Mouse (Mus musculus) adrenal gland, adult (tissue): ENCODE measurements around the gene Slc38a4.

ENCODE experiments used
- DNase-seq, 2 experiments: peaks; one replicate each; pipeline ENCODE4 v3.0.0; 2022 to 2023; ENCODE audit warnings: low spot score in 1 of 2; ENCODE audit not compliant: inconsistent age in 2 of 2

Gene Slc38a4

DNA sequence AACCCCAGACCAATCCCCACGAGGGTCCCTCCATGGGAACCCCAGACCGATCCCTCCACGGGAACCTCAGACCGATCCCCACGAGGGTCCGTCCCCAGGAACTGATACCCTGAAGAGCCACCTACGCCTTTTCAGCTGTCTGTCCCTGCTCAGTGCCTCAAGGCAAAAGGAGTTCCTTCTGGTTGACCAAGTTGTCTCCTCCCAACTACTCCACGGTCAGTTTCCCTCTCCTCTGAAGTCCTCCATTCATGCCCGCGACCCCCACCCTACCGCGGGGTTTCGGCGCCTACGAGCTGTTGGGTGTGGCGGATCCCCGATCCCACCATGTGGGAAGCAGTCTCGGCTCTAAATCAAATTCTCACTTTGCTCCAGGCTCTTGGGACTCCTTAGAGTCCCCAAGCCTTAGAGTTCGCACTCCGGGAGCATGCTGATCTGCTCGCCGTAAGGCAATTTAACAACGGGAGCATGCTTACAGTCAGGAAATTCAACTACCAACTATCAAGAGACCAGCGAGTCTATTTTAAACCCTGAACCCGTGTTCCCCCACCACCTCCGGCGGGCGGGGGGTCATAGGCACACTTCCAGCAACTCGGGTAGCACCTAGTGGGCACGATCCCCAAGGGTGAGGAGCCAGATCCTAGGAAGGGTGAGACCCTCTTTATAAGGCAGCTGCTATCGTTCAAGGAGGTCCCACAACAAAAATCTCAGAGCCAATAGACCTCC is 828 bp downstream of the Slc38a4 start:
- peak in 1 of 2 experiments; percentile 18 for DNase-seq

DNA sequence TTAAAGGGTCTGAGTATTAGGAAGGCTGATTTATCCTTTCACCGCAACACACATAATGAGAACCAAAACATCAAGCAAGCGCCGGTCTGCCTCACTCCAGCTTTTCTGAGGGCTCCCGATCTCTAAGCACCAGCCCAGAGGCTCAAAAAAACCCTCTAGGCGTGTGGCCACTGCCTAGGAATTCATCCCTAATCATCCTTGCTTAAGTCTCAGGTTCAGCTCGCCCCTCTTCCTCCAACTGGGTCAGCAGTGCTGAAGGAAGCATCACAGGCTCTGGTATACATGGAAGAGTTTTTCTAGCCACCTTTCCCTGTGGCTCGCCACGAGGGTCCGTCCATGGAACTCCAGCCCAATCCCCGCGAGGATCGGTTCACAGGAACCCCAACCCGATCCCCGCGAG is 1.6 kb downstream of the Slc38a4 start:
- DNase-seq = no peak

DNA sequence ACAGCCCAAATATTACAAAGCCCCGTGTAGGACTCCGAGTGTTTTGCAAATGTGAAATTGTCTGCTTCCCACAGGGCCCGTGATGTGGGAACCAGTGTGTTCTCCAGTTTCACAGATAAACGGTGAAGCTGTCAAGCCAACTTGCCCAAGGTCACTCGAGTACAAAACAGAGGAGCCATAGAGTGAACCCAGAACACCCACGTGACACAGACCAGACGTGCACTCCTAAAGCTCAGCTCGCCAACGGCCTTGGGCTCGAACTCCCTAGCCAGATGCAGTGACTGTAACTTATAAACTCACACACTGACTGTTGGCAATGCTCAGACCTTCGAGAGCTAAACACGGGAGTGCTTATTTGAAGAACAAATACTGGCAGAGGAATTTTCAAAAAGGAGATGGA is 5.3 kb downstream of the Slc38a4 start:
- peak; percentile 18 to 25 for DNase-seq

DNA sequence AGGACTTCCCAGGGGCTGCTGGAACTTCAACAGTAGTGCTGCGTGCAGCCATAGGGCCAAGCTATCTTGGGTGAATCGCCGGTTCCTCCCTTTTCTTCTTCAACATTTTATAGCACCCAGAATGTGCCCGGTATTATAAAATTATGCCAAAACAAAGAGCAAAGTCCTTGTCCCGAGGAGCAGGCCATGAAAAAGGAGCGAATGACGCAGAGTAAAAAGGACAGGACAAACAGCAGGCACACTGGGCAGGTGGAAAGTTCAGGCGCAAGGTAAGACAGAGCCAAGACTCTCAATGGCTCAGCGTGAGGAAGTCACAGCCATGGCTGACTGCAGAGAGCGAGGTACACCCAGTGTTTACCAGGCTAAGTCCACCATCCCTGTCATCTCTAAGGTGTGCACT is 5.7 kb downstream of the Slc38a4 start:
- DNase-seq = no peak

DNA sequence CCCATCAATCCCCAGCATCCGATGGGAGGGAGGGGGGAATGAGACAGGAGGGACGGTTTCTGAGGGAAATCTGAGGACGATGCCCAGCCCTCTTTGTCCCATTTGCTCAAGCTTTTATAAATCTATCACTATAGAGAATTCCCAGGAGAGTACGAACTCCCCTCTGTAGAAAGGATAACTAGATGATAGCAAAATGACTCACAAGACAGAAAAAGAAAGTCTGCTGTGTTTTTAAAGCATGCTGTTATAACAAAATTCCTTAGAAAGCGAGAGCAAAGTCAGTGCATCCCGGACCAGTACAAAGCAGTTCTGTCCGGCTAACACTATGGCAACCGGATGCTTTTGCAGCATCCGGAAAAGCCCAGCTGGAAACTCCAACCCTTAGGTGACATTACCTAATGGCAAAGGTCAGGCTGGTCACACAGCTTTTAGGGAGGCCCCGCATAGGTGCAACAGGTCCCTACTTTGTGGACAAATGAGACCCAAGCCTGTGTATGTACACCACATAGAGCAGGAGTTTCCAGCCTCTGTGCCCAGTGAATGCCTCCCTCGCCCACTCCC is 6.4 kb downstream of the Slc38a4 start:
- no peak for DNase-seq

DNA sequence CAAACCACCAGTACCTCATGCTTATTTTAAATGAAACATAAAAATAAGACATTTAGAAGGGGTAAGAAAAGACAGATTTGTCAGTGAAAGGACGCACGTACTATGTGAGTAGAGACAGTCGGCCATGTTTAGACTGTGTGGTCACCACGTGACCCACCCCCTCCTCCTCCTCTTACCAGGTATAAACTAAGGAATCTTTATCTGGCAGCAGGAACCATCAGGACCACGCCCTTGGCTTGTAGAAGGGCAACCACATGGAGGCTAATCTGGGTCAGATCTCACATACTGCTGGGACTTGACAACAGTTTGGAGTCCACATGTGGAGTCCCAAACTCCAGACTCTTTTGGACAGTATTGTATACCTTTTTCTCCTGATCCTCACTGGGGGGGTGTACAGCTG is 7.5 kb downstream of the Slc38a4 start:
- no peak for DNase-seq

DNA sequence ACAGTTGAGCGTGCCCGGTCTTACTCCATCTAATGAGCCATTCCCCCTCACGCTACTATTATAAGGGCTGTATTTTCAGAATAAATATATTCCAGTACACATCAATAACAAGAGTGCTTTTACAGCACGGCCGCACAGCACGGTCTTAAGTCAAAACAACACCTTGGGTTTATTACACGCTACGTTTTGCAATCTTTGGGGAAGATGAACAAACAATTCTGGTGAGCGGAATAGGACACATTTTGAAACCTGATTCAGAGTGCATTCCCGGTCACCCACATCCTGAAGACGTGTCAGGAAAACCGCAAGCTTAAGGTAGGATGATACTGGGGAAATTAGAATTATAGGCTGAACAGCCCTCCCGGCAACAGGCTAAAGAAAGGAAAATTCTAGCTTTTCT is 11.8 kb downstream of the Slc38a4 start:
- no peak for DNase-seq

DNA sequence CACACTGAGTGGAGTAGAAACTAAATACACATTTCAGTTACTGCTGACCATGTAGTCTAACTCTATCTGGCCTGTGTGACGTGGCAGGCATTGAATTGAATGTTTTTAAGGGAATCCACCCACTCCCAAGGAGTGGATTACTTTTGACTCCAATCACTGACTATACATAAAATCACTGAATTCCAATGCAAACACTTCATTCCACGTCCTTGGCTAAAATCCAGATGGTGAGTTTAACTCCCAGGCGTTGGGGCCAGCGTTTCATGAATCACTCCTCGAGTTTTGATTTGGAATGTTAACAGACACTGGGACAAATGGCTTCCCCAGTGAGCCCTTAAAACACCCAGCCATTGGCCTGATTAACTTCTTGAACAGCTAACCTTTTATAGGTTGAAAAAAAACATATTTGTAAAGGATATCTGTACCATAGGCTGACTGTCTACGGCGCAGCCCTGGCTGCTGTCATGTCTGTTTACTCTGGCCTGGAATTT is 13.7 kb downstream of the Slc38a4 start:
- peak in 1 of 2 experiments; percentile 28 for DNase-seq

DNA sequence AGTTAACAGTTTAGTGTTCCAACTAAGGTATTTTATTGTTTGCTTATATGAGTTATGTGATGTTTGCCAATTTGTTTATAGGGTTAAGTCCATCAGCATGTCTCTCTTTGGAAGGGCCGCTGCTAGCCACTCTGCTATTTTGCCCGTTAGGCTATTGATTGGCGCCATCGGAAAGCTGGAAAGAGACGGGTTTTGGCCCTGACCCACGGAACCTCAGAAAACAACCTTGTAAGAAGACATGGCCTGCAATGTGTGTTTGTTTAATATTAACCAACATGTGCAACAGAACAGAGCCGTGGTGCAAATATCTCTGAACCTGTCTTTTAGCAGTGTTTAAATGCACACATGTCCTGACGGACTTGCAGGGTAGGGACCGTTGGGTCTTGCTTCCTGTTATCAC is 14.6 kb downstream of the Slc38a4 start:
- DNase-seq = no peak

DNA sequence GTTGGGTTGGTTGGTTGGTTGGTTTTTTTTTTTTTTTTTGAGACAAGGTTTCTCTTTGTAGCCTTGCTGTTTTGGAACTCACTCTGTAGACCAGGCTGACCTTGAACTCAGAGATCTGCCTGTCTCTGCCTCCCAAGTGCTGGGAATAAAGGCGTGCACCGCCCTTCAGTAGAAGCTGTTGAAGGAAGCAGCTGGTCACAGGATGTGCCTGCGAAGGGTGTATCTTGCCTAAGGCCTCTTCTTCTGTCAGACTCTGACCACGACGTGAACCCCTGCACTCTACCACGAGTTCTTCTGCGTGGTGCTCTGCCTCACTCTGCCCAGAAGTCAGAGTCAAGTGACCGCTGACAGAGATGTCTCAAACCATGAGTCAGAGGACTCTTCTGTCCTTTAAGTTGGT is 18.0 kb downstream of the Slc38a4 start:
- DNase-seq = no peak

DNA sequence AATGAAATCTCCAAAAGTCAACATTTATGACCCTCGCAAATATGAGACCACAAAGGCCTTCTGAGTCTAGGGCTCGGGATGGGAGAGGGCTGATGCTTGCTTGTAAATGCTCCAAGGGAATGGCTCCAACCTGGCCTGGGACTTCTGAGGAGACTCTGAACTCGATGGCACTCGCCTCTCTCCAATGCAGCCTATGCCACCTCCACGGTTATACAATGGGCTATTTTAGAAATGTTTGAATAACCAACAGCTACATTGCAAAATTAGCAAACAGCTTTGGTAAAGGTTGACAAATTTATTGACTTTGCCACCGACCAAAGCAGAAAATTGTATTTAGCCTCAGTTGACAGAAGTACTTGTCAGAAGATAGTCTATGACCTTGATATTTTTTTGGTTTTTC is 19.9 kb downstream of the Slc38a4 start:
- no peak for DNase-seq

DNA sequence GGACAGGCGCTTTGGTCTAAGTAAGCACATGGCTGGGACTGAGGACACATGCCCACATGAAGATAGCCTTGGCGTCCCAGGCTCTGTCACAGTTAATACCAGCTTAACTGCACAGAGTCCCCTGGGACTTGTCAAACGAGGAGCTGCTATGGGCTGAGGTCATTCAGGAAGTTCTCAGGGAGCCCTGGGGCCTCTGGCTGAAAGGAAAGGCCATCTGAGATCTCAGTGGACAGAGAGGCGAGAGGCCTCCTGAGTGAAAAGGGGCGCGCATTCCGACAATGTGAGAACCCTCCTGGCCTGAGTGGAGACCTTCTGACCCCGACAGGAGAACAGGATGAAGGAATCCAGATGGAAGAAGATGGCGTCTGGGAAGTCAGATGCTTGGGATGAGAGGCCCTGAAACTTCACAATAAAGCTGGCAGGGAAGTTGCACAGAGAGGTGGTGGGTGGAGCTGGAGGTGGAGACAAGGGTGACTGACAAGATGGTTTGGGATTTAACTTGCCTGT is 22.2 kb downstream of the Slc38a4 start:
- no peak for DNase-seq

DNA sequence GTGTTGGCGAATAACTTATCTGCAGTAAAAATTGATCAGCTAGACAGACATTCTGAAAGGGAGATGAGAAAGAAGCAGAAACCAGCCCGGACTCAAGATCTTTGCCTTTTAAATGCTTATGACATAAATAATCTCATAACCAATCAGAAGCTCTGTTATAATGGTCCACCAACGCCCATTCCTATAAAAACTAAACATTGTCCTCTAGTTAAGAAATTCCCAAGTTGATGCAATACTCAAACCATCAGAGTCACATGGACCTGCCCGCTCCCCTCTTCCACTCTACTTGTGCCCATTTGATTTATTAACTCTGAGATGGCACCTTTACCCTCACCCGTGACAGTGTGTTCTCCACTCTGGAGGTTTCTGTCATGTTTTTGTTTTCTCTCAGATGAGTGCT is 23.9 kb downstream of the Slc38a4 start:
- no peak for DNase-seq

DNA sequence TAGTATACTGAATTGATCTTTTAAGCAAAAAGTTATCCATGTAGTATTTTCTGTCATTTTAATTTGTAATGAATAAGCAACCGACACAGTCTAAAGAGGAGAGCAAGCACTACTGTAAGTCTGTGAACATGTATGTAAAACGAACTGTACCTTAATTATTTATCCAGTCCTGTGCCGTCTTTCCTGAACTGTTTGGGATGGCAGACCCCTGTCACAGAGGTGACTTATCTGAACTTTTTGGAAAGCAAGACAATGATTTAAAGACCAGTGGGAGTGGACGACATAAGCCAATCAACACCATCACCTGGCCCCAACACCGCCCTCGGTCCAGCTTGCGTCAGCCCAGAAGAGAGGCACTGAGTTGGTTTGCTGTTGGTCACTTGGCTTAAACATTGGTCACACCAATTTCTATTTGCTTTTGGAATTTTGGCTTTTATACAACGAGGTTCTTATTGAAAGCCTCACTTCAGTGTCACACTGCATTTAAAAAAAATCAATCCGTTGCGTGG is 24.7 kb downstream of the Slc38a4 start:
- no peak for DNase-seq

DNA sequence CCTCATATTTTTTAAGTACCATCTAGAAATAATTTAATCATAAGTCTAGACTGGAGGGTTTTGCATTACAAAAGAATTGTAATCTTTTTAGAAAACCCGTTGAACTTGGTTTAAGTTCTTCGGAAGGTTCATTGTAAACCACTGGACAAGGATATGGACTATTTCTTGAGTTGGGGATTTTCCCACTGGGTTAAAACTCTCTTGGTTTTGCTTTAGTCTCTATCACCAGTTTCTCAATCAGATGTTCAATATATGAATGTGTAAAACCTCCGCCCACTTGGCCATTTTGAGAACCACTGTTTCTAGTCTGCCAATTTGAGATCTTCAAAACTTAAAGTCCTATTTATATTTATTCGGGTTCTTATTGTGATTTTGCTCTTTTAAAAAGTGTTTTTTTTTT is 25.6 kb downstream of the Slc38a4 start:
- DNase-seq = no peak

DNA sequence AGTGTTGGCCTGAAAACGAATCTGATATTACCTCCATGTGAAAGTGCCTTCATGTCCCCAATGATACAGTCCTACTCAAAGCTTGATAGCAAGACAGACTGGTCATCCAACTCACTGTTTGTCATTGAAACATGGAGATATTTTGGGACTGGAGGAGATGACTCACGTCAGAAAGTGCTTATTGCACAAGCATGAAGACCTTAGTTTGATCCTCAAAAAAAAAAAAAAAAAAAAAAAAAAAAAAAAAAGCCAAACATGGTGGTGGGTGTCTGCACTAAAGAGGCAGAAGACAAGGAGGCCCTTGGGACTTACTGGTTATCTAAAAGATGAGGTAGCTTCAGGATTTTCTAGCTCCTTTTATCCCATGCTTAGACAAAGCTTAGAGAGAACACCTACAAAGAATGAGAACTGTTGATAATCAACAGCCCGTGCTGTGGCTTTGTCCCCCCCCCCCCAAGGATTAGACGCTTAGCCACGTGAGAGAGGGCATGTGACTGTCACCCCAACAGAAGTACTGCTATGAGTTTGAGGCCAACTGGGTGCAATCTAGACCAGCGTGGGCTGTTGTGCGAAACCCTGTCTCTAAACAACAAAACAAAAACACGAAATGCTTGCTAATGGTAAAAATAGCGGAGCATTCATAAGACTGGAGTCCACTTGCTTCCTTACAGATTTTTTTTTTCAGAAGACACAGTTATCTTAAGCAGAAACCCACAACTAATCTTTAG is 26.5 kb downstream of the Slc38a4 start:
- no peak for DNase-seq

DNA sequence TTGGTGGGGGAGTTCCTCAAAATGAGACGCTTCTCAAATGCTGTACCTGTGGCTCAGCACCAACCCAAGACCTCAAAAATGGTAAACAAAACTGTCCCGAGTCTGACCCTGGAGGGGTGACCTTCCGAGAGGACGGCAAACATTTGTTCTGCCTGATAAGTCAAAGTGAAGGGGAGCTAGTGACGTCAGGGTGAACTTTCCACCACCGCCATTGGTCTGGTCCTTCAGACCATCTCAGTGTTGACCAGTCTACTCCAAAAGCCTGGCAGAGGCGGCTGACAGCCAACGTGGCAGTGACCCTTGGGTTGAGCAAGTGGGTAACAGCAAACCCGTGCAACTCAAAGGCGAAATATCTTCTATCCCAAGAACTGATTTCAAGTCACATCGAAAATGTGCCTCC is 27.1 kb downstream of the Slc38a4 start:
- DNase-seq = no peak

DNA sequence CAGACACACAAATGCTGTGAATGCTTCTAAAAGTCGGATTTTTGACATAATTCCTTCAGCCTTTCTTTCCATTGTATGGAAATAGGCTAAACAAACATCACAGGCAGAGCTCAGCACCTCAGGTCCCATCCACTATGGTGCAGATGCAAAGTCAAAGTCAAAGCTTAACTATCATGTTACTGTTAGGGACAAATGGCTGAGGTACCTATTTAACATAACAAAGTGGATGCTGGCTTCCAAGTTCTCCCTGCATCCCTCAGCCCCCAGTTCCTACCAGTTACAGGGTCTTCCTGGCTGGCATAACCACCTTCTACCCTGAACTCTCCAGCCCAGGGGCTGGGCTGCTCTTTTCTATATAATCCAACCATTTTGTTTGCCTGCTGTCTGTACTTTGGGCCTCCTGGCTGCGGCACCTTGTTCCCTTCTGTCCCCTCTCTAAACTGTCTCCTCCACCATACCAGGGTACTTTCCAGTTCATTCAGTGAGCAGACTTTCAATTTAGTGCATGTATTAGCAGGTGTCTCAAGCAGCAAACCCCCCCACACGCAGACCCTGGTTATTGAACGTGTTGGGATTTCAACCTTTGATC is 27.6 kb downstream of the Slc38a4 start:
- DNase-seq = no peak

DNA sequence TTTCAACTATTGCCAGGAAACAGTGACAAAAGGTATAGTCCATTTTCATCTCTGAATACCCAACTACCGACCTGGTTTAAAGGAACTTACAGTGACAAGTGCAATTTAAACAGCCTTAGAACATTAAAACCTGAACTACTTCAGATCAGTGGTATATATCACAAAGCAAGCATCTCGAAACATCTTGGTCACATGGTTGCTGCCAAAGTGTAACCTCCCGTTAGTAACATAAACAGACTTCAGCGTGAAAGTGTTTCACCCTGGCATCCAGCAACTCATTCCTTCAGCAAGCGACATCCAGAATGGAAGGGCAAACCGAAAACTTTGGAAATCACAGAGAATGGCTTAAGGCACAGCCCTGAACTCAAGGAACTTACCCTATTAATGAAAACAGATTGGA is 29.1 kb downstream of the Slc38a4 start:
- DNase-seq = no peak

DNA sequence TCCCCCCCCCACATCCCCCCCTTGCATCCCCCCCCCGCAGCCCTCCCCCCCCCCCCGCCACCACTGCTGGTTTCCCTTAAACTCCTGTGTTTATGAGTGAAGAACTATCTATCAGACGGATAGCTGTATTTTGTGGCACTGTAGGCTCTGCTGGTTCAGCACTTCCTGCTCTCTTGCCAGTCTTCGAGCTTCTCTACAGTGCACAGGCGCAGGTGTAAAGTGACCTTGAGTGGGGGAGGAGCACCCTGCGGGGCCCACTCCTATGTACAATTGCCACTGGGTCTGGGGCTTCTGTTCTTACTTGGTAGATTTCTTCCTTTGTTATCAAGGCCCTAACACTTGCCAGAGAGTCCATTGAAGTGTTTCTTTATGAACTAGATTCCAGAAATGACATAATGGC is 33.0 kb downstream of the Slc38a4 start:
- DNase-seq = no peak

DNA sequence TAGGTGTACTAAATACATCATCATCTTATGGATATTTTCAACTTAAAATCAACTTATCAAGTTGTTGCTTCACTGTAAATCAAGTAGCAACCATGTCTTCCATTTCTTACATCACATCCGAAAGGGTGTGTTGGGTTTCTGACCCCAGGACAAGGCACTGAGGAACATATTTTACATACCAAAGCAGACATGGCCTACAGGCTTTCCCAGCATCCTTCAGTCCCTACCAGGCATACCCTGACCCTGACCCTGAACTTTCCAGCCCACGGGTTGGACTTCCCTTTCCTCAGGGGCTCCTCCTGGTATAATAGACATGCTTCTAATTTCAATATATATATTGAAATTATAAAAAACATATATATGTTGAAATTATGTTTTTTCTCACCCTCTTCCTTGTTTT is 33.5 kb downstream of the Slc38a4 start:
- no peak for DNase-seq

DNA sequence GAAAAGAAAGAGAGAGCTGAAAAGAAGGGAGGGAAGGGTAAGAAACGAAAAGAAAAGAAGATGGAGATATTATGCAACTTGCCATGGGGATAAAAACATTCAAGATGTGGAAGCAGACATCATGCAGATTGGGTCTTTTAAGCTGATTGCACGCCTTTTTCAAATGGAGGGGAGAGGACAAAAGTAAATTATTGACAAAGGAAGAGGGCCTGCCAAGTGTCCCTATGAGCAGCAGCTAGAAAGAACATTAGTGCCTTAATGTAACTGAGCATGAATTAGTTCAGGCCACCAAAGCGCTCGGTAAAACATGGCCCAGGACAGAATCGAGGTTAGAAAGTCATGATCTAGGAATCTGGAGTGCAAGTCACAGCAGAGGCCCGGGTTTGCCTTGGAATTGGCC is 35.5 kb downstream of the Slc38a4 start:
- no peak for DNase-seq
